Mouse (Mus musculus) layer of hippocampus, postnatal 10 days (tissue): ENCODE data around the gene Fzr1. TPM values are rescaled to one million over a fixed set of nuclear protein-coding genes. Genes with fewer than 3 reads are reported as not detected.

Experiments used
- microRNA-seq, 2 experiments: library from miRNA; unstranded; fragments of <30 nt; microRNA quantifications; one replicate each; pipeline ENCODE4 v1.2.0; 2021
- total RNA-seq, 2 experiments: library from RNA; stranded (reverse); gene quantifications; 2 replicates each; pipeline ENCODE4 v1.2.3; 2021

Fzr1 gene
- total RNA-seq, 2 experiments from 2014 or later = 81.2 to 85.2 TPM

Small RNAs within 50 kb of the gene (microRNA-seq; reads per million reads assigned to microRNA genes)
- gene Mir1191b (0.22 to 1.4 reads per million in 2 experiments), gene Mir6913 (0.59 to 2.0 reads per million in 2 experiments)

Other genes with a start within 250 kb of the Fzr1 start
- 10 to 100 TPM; 38.4 to 45.2 TPM for gene Zbtb7a, start 243.3 kb downstream of the Fzr1 start, total RNA-seq
- gene Pias4, start 210.6 kb downstream of the Fzr1 start, total RNA-seq = 10 to 100 TPM; 26.7 to 29.7 TPM
- gene Eef2, start 201.9 kb downstream of the Fzr1 start, total RNA-seq = 1,000 to 10,000 TPM; 1,075 to 1,131 TPM
- 10 to 100 TPM; 66.1 to 67.9 TPM for gene Dapk3, start 195.5 kb downstream of the Fzr1 start, total RNA-seq
- gene 4930442H23Rik, start 194.7 kb downstream of the Fzr1 start, total RNA-seq = not detected
- under 1 TPM in 1 of 2 experiments, not detected in 1; 0.18 TPM for gene Nmrk2, start 176.5 kb downstream of the Fzr1 start, total RNA-seq
- gene Atcay, start 147.7 kb downstream of the Fzr1 start, total RNA-seq = 100 to 1,000 TPM; 170 to 177 TPM
- gene Zfr2, start 145.4 kb downstream of the Fzr1 start, total RNA-seq = 10 to 100 TPM; 58.0 to 66.8 TPM
- 100 to 1,000 TPM; 222 to 266 TPM for gene Matk, start 125.6 kb downstream of the Fzr1 start, total RNA-seq
- gene Mrpl54, start 111.6 kb downstream of the Fzr1 start, total RNA-seq = 10 to 100 TPM; 36.1 to 42.5 TPM
- 10 to 100 TPM; 31.3 to 37.4 TPM for gene Apba3, start 111.6 kb downstream of the Fzr1 start, total RNA-seq
- gene Tjp3, start 86.9 kb downstream of the Fzr1 start, total RNA-seq = 1 to 10 TPM; 1.4 to 2.3 TPM
- gene Pip5k1c, start 85.6 kb downstream of the Fzr1 start, total RNA-seq = 100 to 1,000 TPM; 305 to 311 TPM
- gene Cactin, start 57.4 kb downstream of the Fzr1 start, total RNA-seq = 10 to 100 TPM; 24.7 to 25.6 TPM
- 1 to 10 TPM; 1.9 to 2.9 TPM for gene Tbxa2r, start 49.8 kb downstream of the Fzr1 start, total RNA-seq
- gene Gipc3, start 35.2 kb downstream of the Fzr1 start, total RNA-seq = 1 to 10 TPM in 1 of 2 experiments, under 1 TPM in 1; 0.94 to 1.2 TPM
- 10 to 100 TPM; 25.1 to 30.9 TPM for gene Hmg20b, start 28.0 kb downstream of the Fzr1 start, total RNA-seq
- gene Mfsd12, start 21.0 kb downstream of the Fzr1 start, total RNA-seq = 10 to 100 TPM; 37.0 to 40.8 TPM
- gene 4930404N11Rik, start 12.7 kb downstream of the Fzr1 start, total RNA-seq = under 1 TPM; 0.57 to 0.74 TPM
- gene Dohh, start 5.9 kb upstream of the Fzr1 start, total RNA-seq = 10 to 100 TPM; 72.0 to 77.3 TPM
- gene Gm48551, start 6.0 kb upstream of the Fzr1 start, total RNA-seq = 1 to 10 TPM; 2.3 to 4.5 TPM
- gene Gm48552, start 10.5 kb upstream of the Fzr1 start, total RNA-seq = 1 to 10 TPM; 1.1 to 3.5 TPM
- 1 to 10 TPM; 2.6 to 3.0 TPM for gene Smim24, start 14.5 kb upstream of the Fzr1 start, total RNA-seq
- gene Nfic, start 77.1 kb upstream of the Fzr1 start, total RNA-seq = 10 to 100 TPM; 51.2 to 55.8 TPM
- gene Celf5, start 104.2 kb upstream of the Fzr1 start, total RNA-seq = 100 to 1,000 TPM; 259 to 261 TPM
- gene Ncln, start 117.9 kb upstream of the Fzr1 start, total RNA-seq = 100 to 1,000 TPM in 1 of 2 experiments, 10 to 100 TPM in 1; 89.3 to 116 TPM
- gene S1pr4, start 121.6 kb upstream of the Fzr1 start, total RNA-seq = under 1 TPM in 1 of 2 experiments, not detected in 1; 0.30 TPM
- 1 to 10 TPM; 1.9 to 3.2 TPM for gene Gna15, start 145.7 kb upstream of the Fzr1 start, total RNA-seq
- gene Gna11, start 166.7 kb upstream of the Fzr1 start, total RNA-seq = 100 to 1,000 TPM; 124 to 125 TPM
- gene Aes, start 181.0 kb upstream of the Fzr1 start, total RNA-seq = 100 to 1,000 TPM; 582 to 612 TPM
- 10 to 100 TPM; 25.6 to 26.6 TPM for gene Tle2, start 196.0 kb upstream of the Fzr1 start, total RNA-seq
- gene Tle6, start 222.6 kb upstream of the Fzr1 start, total RNA-seq = 1 to 10 TPM; 1.7 to 2.4 TPM
- gene BC025920, start 227.8 kb upstream of the Fzr1 start, total RNA-seq = 1 to 10 TPM; 2.0 TPM
- 10 to 100 TPM; 28.9 to 31.4 TPM for gene Sirt6, start 249.3 kb upstream of the Fzr1 start, total RNA-seq